Mouse (Mus musculus) spleen, postnatal 36 days (tissue): ENCODE data around the gene Socs4.

Source experiments
- DNase-seq, 2 experiments: peaks; one replicate each; pipeline ENCODE4 v3.0.0; 2022; ENCODE audit warnings: low spot score in 2 of 2, mixed read lengths in 1 of 2

Gene Socs4

DNA sequence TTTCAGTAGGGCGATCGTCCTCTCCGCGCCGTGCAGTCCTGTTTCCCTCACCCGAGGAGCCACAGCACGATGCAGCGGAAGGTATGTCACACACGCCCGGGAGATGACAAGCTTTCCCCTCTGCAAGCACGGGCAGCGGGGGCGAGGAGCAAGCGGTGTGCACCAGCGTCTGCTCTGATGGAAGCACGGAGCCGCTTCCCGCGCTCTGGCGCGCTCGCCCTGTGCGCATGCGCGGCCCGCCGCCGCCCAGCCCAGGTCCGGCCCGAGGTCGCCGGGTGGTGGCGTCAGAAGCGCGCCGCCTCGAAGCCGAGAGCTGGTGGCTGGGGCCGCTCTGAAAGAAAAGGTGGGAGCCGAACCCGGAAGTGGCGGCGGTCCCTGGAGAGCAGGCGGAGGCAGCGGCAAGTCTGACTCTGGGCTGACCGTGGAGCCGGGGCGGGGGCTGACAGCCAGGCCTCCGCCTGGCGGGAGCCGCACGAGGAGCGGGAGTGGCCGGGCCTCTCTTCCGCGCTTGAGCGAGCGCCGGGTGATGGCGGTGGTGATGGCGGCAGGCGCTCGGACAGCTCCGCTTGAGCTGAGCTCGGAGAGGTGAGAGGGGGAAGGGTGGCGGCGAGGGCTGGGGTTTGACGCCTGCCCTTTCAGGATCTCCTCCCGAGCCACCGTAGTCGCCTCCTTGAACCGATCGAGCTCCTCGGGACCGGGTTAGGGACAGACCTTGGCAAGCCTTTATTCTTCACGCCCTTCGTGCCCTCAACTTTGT is at the start of gene Socs4, which contains the start of gene Wdhd1:
TSS of gene Socs4 (plus strand) at position 295 of the 757 bp plus-strand sequence.
TSS of gene Wdhd1 (minus strand) at position 221 of the 757 bp plus-strand sequence.
- peak; percentile 95 to 96 for DNase-seq

DNA sequence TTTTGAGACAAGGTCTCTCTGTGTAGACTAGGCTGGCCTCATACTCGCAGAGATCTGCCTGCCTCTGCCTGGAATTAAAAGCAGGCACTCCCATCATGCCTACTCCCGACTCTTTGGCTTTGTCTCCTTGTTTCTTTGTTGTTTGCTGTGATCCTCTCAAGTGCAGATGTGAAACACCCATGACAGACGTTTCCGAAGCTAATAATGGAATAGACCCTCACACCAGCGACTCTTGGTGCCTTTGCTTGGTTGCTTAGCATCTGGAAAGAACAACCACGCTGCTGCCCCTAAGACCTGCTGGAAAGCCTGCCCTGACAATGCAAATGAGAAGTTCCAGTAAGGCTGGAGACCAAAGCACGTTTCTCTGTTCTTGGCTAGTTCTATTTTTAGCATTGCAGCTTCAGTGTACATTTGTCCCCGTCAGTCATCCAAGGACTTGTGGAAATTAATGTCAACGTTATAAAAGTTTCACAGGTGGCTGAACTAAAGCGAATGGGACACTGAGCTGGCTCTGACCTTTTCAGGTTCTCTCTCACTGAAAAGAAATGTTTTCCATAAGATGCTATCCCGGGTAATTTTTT is 46.8 kb upstream of the Socs4 start:
- no peak for DNase-seq

DNA sequence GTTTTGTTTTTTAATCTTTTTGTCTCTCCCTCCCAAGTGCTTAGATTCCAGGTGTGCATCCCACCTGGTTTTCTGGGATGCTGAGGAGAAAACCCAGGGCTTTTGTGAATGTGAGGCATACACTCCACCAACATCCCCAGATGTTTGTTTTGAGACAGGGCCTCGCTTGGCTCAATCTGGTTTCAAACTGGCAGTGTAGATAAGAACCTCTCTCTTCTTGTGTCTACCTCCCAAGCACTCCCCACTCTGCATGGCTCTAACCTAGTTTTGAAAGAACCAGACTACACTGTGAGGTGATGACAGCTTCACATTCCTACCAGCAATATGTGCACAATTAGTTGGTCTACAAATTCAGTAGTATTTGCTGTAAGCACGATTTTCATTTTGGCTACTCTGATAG is 43.1 kb upstream of the Socs4 start:
- DNase-seq, result peak; percentile 18 to 44

DNA sequence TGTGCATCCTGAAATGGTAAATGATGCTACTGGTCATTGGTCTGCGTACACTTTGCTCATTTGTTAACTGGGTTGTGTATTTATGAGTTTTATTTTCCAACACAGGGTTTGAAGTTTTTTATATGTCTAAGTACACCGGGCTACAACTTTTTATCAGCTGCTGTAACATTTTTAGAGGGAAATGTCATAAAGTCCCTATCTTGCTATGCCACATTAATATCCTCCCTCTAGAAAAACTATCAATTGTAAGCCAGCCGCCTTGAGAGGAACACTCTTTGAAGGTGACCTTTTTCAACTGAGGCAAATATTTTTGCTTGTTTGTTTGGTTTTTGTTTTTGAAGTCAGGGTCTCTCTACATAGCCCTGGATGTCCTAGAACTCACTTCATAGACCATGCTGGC is 42.7 kb upstream of the Socs4 start:
- peak in 1 of 2 experiments; percentile 43 for DNase-seq

DNA sequence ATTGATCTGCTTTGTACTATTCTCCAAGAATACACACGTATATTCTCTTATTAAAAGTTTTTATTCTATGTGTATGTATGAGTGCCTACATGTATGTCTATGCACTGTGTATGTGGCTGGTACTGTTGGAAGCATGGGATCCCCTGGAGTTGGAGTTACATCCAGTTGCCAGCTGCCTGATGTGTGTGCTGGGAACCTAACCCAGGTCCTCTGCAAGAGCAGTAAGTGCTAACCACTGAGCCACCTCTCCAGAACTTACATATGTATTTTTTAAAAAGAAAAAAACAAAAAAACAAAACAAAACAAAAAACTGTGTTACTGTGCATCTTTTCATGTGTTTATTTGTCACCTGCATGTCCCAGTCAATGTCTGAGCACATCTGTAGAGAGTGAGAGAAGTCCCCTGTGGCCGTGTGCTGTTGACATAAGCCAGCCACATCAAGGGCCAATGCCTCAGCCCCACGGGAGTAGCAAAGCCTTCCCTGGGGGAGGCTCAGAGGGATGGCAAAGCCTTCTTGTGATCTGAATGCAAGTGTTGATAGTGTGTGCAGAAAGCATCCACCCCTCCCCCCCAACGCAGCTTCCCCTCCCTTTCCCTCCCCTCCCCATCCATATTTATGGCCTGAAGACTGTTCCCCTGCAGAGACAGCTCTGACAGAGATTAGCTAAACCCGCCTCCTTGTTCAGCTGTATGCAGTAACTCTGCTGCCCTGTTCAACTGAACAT is 42.0 kb upstream of the Socs4 start:
- no peak for DNase-seq

DNA sequence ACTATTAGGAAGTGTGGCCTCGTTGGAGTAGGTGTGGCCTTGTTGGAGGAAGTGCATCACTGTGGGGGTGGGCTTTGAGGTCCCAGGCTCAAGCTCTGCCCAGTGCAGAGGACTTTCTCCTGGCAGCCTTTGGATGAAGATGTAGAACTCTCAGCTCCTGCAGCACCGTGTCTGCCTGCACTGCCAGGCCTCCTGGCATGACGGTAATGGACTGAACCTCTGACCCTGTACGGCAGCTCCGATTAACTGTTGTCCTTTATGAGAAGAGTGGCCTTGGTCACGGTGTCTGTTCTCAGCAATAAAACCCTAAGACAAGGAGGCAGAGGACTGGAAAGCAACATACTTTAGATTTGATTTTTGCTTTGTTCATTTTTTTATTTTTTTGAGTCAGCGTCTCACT is 40.2 kb upstream of the Socs4 start:
- DNase-seq, result no peak

DNA sequence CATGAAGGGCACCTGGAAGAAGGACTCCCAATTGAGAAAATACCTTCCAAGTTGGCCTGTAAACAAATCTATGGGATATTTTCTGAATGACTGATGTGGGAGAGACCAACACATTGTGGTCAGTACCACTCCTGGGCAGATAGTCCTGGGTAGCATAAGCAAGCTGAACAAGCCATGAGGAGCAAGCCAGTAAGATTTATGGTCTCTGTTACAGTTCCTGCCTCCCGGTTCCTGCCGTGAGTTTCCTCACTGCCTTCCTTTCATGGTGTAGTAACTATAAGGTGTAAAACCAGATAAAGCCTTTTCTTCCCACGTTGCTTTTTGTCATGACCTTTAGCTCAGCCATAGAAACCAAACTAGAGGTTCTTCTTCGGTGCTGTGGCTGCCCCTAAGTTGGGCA is 39.4 kb upstream of the Socs4 start:
- no peak for DNase-seq

DNA sequence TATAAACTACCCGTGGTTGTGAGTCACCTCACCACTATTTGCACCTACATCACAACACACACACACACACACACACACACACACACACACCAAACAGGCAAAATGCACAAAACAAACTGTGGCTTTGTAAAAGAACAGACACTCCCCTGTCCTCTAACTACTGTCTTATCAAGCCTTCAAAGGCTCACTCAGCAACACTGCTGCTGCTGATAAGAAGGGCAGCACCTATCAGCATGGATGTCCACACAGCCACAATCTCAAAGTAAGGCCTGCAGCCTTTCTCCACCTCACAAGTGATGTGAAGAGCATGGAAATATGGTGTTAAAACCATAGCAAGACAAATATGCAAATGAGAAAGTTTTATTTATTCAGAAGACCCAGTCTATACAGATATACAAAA is 36.1 kb upstream of the Socs4 start:
- peak; percentile 50 to 72 for DNase-seq

DNA sequence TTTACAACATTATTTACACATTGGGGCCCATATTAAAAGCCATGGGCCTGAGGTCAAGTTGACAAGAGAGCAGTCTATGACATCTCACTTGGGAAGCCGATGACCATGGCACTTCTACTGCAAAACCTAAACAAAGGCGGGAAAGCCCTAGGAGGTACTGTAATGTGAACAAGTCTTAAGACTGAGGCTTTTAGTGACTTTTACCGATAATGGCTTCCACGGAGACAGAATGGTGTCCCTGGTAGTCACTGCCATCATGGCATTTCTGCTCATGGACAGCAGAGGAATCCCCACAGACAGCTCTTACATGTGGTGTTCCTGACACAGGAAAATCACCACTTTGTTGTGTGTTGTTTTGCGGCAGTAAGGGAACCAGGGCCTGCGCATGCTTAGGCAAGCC is 35.7 kb upstream of the Socs4 start:
- no peak for DNase-seq

DNA sequence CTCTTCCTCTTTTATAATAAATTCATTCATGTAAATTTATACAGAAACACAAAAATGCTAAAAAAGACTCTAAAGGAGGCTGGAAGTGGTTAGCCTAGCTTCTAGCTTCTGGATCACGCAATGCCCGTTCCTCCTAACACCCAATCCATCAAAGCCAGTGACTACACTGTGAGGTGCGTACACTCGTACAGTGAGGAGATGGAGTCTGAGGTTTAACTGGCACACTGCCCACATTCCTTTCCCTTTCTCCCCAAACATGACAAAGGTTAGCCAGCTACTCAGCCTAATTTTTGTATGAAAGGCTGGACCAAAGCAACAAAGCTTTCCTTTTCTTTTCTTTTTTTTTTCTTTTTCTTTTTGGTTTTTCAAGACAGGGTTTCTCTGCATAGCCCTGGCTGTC is 34.0 kb upstream of the Socs4 start:
- no peak for DNase-seq

DNA sequence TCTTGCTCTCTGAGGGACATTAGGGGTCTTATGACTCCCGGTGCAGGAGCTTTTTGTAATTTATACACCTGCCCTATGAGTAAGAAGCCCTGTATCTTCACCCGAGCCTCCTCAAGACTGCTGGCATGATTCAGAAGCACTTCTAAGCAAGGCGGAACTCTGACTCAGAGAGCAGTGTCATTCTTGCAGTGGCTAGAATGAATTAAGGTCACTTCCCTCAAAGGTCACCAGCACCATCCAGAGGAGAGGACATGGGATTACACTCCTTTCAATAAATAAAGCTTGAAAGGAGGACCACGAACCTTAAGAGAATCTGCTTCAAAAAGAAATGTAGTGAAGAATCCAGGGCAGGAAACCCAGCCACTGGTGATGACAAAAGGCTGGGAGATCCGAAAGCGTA is 26.9 kb upstream of the Socs4 start:
- no peak for DNase-seq

DNA sequence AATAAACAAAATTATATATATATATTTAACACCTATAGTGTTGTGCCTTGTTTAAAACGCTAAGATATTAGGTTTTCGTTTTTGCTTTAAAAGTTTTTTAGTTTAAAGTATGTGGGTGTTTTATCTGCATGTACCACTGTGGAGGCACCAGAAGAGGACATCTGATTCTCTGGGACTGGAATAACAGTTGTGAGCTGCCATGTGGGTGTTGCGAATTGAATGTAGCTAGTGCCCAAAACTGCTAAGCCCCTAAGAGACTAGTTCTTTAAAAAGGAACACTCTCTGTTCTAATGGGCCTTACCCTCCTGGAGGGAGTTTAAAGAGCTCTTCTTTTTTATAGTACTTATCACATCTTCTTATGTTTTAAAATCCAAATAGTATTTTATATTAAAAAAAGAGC is 11.9 kb upstream of the Socs4 start:
- DNase-seq, result no peak

DNA sequence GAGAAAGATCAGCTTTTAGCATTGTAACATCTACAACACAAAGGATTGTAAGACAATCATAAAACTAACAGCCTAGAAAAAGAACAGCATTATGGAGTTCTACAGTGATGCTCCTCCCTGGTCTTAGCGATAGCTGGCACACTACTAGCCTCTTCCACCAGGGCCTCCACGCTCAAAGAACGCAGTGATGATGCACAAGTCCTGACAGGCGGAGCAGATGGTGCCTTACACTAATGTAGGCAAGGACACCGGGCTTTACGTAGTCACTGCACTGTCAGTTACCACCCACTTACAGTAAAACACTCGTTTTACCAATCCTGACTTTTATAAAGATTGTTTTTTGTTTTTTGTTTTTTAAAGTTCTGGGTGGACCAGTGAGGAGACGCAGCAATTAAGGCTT is 10.9 kb upstream of the Socs4 start:
- no peak for DNase-seq

DNA sequence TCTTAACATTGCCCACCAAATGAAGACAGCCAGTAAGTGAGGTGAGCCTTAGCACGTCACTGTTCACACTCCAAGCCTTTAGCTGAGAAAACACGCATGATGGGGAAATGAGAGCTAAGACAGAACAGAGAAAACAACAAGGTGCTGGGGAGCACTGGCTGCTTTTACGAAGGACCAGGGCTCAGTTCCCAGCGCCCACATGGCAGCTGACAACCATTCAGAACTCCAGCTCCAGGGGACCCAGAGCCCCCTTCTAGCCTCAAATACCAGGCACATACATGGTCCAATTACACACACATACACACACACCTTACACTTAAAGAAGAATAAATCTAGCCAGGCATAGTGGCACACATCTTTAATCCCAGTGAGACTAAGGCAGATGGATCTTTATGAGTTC is 7.7 kb upstream of the Socs4 start:
- DNase-seq, result no peak

DNA sequence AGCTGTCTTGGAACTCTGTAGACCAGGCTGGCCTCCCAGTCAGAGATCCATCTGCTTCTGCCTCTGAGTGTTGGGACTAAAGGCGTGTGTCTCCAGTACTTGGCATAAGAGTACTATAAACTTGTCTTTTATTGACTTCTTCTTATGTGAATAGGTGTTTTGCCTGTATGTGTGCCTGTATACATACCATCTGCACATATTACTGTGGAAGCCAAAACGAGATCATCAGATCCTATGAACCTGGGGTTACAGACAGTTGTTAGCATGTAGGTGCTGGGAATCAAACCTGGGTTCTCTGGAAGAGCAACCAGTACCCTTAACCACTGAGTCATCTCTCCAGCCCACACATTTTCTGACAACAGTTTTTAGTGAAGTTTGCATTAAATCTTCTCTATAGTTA is 7.0 kb upstream of the Socs4 start:
- DNase-seq, result no peak

DNA sequence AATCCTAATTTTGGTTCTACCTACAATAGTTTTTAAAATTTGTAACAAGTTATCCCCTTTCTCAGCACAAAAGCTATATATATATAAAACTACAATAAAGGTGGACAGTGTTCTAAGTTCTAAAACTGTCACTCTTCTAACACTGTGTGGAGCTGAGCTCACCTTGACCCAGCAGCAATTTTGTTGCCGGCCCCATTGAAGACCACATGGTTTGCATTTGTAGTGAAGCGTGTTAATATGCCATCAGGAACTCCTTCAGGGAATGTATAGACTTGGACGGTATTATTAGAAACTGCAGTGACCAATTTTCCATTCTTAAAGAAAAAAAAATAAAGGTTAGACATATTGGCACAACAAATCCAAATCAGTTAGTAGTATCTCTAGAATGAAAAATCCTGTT is 3.0 kb upstream of the Socs4 start:
- no peak for DNase-seq

DNA sequence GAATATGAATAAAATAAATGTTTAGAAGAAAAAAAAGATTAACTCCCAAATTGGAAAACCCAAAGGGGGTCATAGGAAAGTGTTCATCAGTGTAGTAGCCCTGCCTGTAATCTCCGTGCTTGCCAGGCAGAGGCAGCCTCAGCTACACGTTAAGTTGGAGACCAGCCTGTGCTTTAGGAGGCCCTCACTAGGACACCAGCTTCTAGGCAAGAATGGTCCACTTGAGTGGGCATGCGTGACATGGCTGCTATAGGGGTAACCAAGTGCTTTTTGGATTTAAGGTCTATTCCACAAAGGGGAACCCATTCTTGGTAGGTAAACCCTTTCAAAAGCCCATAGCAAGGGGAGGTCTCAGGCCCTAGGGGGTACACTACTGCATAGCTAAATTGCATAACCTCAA is 1.3 kb upstream of the Socs4 start:
- DNase-seq, result peak in 1 of 2 experiments; percentile 14

DNA sequence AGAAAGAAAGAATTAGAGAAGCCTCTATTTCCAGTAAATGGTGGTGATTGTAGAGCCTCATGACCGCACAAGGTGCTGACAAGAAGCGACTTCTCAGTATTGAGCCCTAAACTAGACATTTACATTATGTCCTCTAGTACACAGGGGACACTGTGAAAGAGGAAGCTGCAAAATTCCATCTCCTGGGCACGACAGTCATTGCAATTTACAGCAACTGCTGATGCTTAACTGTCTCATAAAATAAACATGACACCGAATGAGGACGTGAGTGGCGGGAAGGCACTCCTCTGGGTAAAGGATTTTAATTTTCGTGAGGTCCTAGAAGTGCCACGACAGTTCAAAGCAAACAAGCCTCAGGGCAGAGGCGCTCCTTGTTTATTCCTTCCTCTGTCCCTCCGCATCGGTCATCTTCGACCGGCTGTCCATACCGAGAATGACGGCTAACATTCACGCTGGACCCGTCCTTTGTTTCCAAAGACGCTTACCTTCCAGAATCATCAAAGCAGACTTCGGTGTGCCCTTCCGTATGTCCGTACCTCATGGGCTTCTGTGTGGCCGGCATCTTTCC is 611 bp upstream of the Socs4 start:
- peak; percentile 20 to 34 for DNase-seq

DNA sequence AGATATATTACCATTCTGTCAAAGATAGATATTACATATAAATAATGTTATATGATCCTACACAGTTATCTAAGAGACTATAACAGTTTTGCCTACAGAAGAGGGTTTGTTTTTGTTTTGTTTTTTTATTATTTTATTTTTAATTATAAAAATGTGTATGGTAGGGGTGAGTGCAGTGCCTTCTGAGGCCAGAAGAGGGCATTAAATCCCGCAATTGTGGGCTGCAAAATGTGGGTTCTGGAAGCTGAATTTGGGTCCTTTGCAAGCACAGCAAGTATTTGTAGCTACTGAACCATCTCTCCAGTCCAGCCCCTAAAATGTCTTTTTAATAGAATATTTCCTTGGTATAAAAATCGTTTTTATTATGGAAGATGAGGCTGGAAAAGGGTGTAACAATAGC is 2.3 kb downstream of the Socs4 start:
- DNase-seq, result no peak

DNA sequence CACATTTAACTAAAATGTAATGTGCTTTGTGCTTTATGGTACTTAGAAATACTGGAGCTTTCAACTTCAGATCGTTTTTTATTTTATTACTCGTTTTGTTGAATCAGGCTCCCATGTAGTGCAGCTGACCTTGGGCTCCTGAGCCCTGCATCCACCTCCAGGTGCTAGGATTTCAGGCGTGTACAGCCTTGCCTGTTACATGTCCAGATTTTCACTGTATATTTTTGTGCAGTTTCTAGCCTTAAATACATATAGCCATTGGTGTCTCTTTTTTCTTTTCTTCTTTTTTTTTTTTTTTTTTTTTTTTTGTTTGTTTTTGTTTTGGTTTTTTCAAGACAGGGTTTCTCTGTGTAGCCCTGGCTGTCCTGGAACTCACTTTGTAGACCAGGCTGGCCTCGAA is 4.8 kb downstream of the Socs4 start:
- DNase-seq, result no peak

DNA sequence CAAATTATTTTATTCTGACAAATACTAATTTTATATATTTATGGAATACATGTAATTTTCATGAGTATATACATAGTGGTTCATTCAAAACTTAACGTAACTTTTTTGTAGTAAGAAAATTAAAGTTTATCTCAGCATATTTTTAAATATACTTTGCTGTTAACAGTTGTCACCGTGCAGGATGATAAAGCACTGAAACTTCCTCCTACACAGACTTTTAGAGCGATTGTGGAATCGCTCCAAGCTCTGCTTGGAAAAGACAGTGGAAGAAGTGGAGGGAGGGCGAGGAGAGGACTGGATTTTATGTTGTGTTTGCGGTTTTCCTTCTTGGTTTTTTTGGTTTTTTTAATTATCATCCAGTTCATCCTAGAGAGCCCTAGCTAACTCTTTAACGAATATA is 6.8 kb downstream of the Socs4 start:
- no peak for DNase-seq

DNA sequence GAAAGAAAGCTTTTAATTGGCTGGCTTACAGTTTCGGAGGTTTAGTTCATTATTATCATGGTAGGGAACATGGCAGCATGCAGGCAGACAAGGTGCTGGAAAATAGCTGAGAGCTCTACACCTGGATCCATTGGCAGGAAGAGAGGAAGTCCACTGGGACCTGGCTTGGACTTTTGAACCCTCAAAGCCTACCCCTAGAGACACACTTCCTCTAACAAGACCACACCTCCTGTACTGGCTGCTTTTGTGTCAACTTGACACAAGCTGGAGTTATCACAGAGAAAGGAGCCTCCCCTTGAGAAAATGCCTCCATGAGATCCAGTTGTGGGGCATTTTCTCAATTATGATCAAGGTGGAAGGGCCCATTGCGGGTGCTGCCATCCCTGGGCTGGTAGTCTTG is 8.5 kb downstream of the Socs4 start:
- no peak for DNase-seq

DNA sequence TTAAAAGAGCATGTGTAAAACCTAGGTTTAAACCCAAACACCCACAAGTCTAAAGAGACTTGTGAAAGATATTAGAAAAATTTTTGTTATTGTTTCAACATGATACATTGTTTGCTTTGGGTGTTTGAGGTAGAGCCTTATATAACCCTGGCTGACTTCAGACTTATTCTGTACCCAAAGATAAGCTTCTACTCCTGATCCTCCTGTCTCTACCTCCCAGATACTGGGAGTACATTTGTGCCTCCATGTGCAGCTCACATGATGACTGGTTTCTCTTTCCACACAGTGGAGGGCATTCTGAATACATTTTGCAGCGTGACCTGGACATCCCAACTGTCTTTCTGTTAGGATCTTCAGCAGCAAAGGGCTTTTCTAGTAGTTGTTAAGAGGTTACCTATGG is 9.5 kb downstream of the Socs4 start:
- no peak for DNase-seq
